ENCODE assay signal across 22 mouse cellular contexts in genomic region chr8:13546421-13546820, GRCm38 (mm10). TPM values are rescaled to one million over a fixed set of nuclear protein-coding genes. Genes with fewer than 3 reads are reported as not detected.
DNase-seq lines count a peak whose midpoint lies in the region; ATAC-seq and TF ChIP-seq lines count a peak whose summit lies in the region.
"Had no signal": no experiment of that assay in that cellular context is flagged by ENCODE, and none has a peak within 500 bp of the region (broad histone marks: within the 10 kb centered on the region; RNA-seq: fewer than 3 reads in every experiment).

No protein-coding gene starts in this region.

- TF ChIP-seq POLR2A in kidney, adult 2 months (IDR thresholded peaks at IDR 0.05; ENCODE audit: low read depth, low read length) = no peak

- H3K9me3 ChIP-seq in forebrain, embryonic 10.5 days = peaks cover 5% of the 10 kb centered on the region; the same call in 1 of the 2 replicates
- peaks cover 5% of the 10 kb centered on the region; the same call in 1 of the 2 replicates for H3K9me3 ChIP-seq in forebrain, embryonic 15.5 days
- H3K9me3 ChIP-seq: embryonic facial prominence, embryonic 12.5 days had no signal

- no peaks in the 10 kb centered on the region for H3K27me3 ChIP-seq in kidney, adult 2 months (replicated peaks; ENCODE audit: control insufficient read depth, insufficient read depth, low read length)
- no peaks in the 10 kb centered on the region for H3K27me3 ChIP-seq in forebrain, embryonic 10.5 days (ENCODE audit: poor library complexity, severe bottlenecking)
- H3K27me3 ChIP-seq in forebrain, embryonic 15.5 days = no peaks in the 10 kb centered on the region
- H3K27me3 ChIP-seq: embryonic facial prominence, embryonic 12.5 days; forebrain, embryonic 12.5 days had no signal

- no peak overlapping the region for H3K27ac ChIP-seq in kidney, adult 2 months (ENCODE audit: insufficient read depth, low read depth, low read length)
- H3K27ac ChIP-seq in forebrain, embryonic 10.5 days = no peak overlapping the region
- no peak overlapping the region for H3K27ac ChIP-seq in forebrain, embryonic 15.5 days (replicated peaks)
- H3K27ac ChIP-seq: embryonic facial prominence, embryonic 10.5 days; embryonic facial prominence, embryonic 12.5 days; forebrain, embryonic 12.5 days had no signal

- 77% methylated on average over 4 of the region's 4 CpGs for WGBS in kidney, adult 2 months
- 86% methylated on average over 4 of the region's 4 CpGs for WGBS in forebrain, embryonic 10.5 days
- 86% methylated on average over 4 of the region's 4 CpGs for WGBS in forebrain, embryonic 15.5 days

- no peak overlapping the region for H3K9ac ChIP-seq in forebrain, embryonic 15.5 days (replicated peaks)
- H3K9ac ChIP-seq: embryonic facial prominence, embryonic 12.5 days; forebrain, embryonic 12.5 days; forebrain, postnatal 0 days had no signal

- H3K4me2 ChIP-seq in forebrain, embryonic 15.5 days (replicated peaks) = no peak overlapping the region
- H3K4me2 ChIP-seq: embryonic facial prominence, embryonic 12.5 days; forebrain, embryonic 12.5 days had no signal

- TF ChIP-seq CTCF in kidney, adult 2 months (conservative IDR thresholded peaks at IDR 0.05; ENCODE audit: insufficient read depth, insufficient read length, low read depth, low read length) = no peak

- no peak overlapping the region for H3K4me3 ChIP-seq in kidney, adult 2 months (ENCODE audit: insufficient read depth, low read depth, low read length)
- H3K4me3 ChIP-seq in forebrain, embryonic 10.5 days = no peak overlapping the region
- no peak overlapping the region for H3K4me3 ChIP-seq in forebrain, embryonic 15.5 days
- H3K4me3 ChIP-seq: embryonic facial prominence, embryonic 10.5 days; embryonic facial prominence, embryonic 12.5 days; forebrain, embryonic 12.5 days had no signal

- peaks cover 5% of the 10 kb centered on the region; the same call in 1 of the 2 replicates for H3K4me1 ChIP-seq in kidney, adult 2 months (ENCODE audit: control insufficient read depth, insufficient read depth, low read length)
- H3K4me1 ChIP-seq in forebrain, embryonic 10.5 days = no peaks in the 10 kb centered on the region; the same call in 1 of the 2 replicates
- H3K4me1 ChIP-seq in forebrain, embryonic 15.5 days = no peaks in the 10 kb centered on the region; the same call in 1 of the 2 replicates
- H3K4me1 ChIP-seq: embryonic facial prominence, embryonic 12.5 days had no signal

- H3K36me3 ChIP-seq in kidney, adult 2 months (ENCODE audit: control insufficient read depth, insufficient read depth, low read length) = no peaks in the 10 kb centered on the region
- no peaks in the 10 kb centered on the region for H3K36me3 ChIP-seq in forebrain, embryonic 10.5 days (replicated peaks)
- H3K36me3 ChIP-seq in forebrain, embryonic 15.5 days = no peaks in the 10 kb centered on the region
- H3K36me3 ChIP-seq: embryonic facial prominence, embryonic 10.5 days; embryonic facial prominence, embryonic 12.5 days; forebrain, embryonic 12.5 days had no signal

- peak; percentile 70 for DNase-seq in adrenal gland, adult 8-10 months
- DNase-seq in adrenal gland, adult 18-20 months (ENCODE audit: low spot score in 2 of 2) = no peak
- peak; percentile 9 for DNase-seq in kidney, adult 2 months
- DNase-seq in kidney, adult 8-10 months = no peak
- DNase-seq in adrenal gland, postnatal 14 days = peak; percentile 23
- DNase-seq in forebrain, embryonic 10.5 days (ENCODE audit: extremely low spot score, low spot score) = no peak
- DNase-seq: cerebellum, adult 11-12 months; cerebellum, adult 2 months; cerebellum, adult 9-10 months; cerebellum, postnatal 10 days; cerebellum, postnatal 25 days; forebrain, postnatal 0 days had no signal

- no peak for ATAC-seq in forebrain, embryonic 15.5 days (replicated peaks)
- ATAC-seq: forebrain, embryonic 14.5 days; forebrain, postnatal 0 days had no signal

RNA-seq across cellular contexts. Expression of gene 1700029H14Rik, which starts 15.8 kb away (rescaled TPM):
- total RNA-seq in adrenal gland, adult 8-10 months (2022) = not detected
- total RNA-seq in adrenal gland, adult 18-20 months (2021) = not detected
- not detected in 2 replicates for polyA plus RNA-seq in kidney, adult 2 months (2012; rRNA removed)
- not detected in 2 replicates for total RNA-seq in adrenal gland, postnatal 14 days (2021)
- not detected in 2 replicates for polyA plus RNA-seq in forebrain, embryonic 10.5 days (2016; fragmentation: Nextera tagmentation; extraction: Ambion mirVana)
- polyA plus RNA-seq in forebrain, embryonic 15.5 days (2015; fragmentation: Nextera tagmentation; extraction: Ambion mirVana) = not detected in 2 replicates
- total RNA-seq: ES-E14; gastrocnemius, adult 18-20 months; MEL had no signal
- polyA plus RNA-seq: C2C12; embryonic facial prominence, embryonic 10.5 days; embryonic facial prominence, embryonic 12.5 days; embryonic facial prominence, embryonic 14.5 days; forebrain, embryonic 12.5 days; forebrain, embryonic 14.5 days; forebrain, postnatal 0 days had no signal

RNA-seq across cellular contexts. Expression of gene Gas6, which starts 52.1 kb away (rescaled TPM):
- 1,000 to 10,000 TPM in 1 of 4 experiments, 100 to 1,000 TPM in 3; 130 to 1,084 (median 297) TPM for total RNA-seq in adrenal gland, adult 8-10 months (2022)
- total RNA-seq in adrenal gland, adult 18-20 months (2021) = 100 to 1,000 TPM; 100 to 394 TPM
- 461 and 486 TPM in 2 replicates for polyA plus RNA-seq in kidney, adult 2 months (2012; rRNA removed)
- total RNA-seq in adrenal gland, postnatal 14 days (2021) = 76.0 and 81.6 TPM in 2 replicates
- polyA plus RNA-seq in forebrain, embryonic 10.5 days (2016; fragmentation: Nextera tagmentation; extraction: Ambion mirVana) = 6.1 and 7.6 TPM in 2 replicates
- 21.1 and 23.3 TPM in 2 replicates for polyA plus RNA-seq in forebrain, embryonic 15.5 days (2015; fragmentation: Nextera tagmentation; extraction: Ambion mirVana)
- total RNA-seq: MEL had no signal

Comparison
In these comparisons a context has a peak if more than half of its experiments do, and no peak if none do; other contexts are left out.
1. DNase-seq: peak in adrenal gland, adult 8-10 months (single experiment), kidney, adult 2 months (single experiment) and adrenal gland, postnatal 14 days (single experiment); none in adrenal gland, adult 18-20 months (0 of 2), kidney, adult 8-10 months (0 of 2) and forebrain, embryonic 10.5 days (single experiment).